Mouse (Mus musculus) liver, embryonic 14.5 days (tissue): ENCODE results near the gene Itga7.

Source experiments
- CTCF ChIP-seq: IDR thresholded peaks from 2 replicates; pipeline ENCODE4 v1.5.1; 2016; ENCODE audit warnings: antibody characterized with exemption, low read depth, control low read depth
- EP300 ChIP-seq: IDR thresholded peaks from 2 replicates; pipeline ENCODE4 v1.6.1; 2016; ENCODE audit warnings: antibody characterized with exemption, low read depth

- TF ChIP-seq EP300 (no peak), CTCF (no peak)
Measured at GRCm38 (mm10) chr10:128980644-128981365, 47.2 kb downstream of the Itga7 start.
